Mouse (Mus musculus) thymus, postnatal 10 days (tissue): ENCODE measurements around the gene Raf1.

Experiments used
- DNase-seq, 2 experiments: peaks; one replicate each; pipeline ENCODE4 v3.0.0; 2021; ENCODE audit warnings: low spot score in 2 of 2

The Raf1 gene

DNA sequence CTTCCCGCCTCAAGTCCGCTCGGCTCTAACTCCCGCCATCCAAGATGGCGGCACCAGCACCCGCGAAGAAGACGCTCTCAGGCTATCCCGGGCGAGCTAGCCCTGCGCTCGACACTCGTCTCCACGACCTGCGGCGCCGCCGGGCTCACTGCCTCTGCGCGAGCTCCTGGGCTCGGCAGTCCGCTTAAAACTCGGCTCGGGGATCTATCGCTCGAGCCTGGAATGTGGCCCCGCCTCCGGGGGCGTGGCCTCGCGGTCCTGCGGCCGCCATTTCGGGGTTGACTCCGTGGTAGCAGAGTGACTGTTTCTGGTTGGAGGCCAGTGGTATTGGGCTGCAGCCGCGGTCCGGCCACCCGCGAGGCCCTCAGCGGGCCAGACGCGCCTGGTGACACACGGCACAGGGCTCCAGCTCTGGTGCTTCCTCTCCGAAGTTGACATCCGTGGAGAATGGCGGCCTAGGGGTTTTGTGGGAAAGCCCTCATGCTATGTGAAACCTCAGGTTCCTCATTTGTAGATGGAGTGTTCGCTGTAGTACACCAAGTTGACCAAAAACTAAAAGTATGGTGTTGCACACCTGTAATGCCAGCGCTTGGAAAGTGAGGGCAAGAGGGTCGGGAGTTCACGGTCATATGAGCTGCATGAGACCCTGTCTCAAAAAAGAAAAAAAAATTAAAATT lies at the start of gene Raf1:
Gene Raf1 (minus strand): TSS at position 184 of the 677 bp plus-strand sequence.
- DNase-seq: peak; percentile 96 to 97

DNA sequence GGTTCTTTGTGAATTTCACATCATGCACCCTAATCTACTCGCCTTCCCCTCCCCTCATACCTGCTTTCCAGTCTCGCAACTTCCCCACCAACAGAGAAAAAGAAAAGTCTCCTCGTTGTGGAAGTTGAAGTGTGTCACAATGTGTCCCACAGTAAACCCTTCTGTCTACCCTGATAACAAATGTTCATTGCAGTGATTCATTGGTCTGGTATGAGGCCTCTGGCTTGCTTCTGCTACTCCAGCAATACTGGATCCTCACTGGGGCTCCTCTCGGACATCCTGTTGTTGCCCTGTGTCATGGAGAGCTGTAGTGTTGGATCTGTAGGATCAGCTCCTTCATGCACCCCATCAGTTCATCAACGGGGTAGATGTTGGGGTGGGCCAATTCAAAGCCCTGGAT lies 45.8 kb upstream of the Raf1 start:
- DNase-seq: no peak

DNA sequence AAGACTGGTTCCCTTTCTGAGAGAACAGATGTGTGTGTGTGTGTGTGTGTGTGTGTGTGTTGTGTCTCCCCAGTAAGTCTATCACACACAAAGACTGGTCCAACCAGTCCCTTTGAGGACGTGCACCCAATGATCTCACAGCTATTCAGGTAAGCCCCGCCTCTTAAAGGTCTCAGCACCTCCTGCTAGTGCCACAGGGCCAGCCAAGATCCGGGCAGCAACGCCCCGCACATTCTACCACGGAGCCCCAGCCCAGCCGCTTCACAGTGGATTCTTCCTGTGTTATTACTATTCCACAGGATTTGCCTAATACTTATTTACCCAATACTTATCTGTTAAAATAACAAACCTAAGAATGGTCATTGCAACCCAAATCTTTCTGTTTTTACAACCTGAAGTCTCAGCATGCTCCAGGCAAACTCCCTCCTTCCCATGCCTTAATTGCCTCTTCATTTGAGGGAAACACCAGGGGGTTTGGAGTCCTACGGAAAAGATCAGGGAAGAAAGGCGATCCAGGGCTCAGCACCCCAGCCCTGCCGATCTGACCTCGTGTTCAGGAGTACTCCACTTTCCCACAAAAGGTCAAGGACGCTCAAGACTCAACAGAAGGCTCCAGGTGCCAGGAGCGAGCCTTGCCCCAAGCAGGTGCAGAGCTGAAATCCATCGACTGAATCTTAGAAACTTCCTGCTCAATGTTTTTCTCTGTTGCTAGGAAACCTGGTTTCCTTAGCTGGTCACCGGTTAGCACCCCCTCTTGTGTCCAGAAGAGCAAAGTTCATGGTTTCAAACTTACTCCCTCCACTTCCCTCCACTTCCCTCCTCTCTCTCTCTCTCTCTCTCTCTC lies 41.5 kb upstream of the Raf1 start:
- peak; percentile 51 to 59 for DNase-seq

- peak; percentile 27 to 41 for DNase-seq
Observed at GRCm38 (mm10) chr6:115717101-115717652, 40.7 kb upstream of the Raf1 start.

DNA sequence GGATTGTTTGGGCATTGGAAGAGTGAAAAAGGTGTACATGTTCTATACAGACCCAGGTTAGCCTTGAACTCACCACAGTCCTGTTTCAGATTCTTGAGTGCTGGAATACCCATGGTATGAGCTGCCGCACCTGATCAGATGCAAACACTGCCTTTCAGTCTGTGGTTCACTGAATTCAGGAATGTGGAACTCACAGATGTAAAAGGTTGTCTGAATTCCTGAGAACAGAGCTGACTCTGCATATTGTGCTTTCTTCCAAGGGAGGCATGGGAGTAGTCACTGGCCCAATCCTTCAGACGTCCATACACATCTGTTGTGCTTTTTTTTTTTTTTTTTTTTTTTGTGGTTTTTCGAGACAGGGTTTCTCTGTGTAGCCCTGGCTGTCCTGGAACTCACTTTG lies 34.8 kb upstream of the Raf1 start:
- DNase-seq: no peak

GRCm38 (mm10) chr6:115702901-115703300 lies 26.5 kb upstream of the Raf1 start:
- DNase-seq: no peak

DNA sequence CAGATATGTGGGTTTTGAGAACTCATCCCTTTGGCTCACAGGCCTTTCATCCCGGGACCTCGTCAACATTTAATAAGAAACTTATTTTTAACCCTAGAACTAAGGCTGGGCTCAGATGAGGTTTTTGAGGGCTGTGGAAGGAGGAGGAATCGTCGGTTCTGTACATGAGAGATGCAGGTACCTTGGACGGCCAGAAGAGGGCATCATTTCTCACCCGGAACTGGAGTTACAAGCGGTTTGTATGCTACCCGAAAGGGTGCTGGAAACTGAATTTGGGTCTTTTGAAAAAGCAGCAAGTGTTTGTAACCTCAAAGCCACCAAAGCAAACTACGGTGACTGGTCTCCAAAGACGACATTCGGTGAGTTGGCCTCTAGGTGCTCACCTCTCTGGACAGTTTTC lies 24.9 kb upstream of the Raf1 start:
- DNase-seq: peak in 1 of 2 experiments; percentile 19

GRCm38 (mm10) chr6:115700778-115701177 lies 24.3 kb upstream of the Raf1 start:
- no peak for DNase-seq

GRCm38 (mm10) chr6:115698699-115699098 lies 22.3 kb upstream of the Raf1 start:
- DNase-seq: peak in 1 of 2 experiments; percentile 38

GRCm38 (mm10) chr6:115697739-115698558 lies 21.5 kb upstream of the Raf1 start:
- DNase-seq: no peak

GRCm38 (mm10) chr6:115696707-115697215 lies 20.3 kb upstream of the Raf1 start:
- DNase-seq: no peak

DNA sequence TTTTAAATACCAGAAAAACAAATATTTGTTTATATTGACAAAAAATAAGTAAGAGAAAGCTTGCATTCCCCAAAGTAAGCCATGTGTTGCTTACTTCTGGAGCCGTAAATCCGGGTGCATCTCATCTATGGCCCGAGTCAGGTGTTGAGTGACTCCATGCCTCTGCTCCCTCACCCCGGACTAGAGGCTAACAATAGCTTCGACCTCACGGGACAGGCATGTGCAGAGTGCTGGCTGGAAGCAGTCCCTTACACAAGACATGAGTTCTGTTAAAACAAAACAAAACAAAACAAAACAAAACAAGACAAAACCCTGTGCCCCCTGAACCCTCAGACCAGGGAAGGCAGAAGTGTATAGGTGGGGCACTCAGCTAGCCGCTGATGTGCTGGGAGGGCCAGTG lies 18.7 kb upstream of the Raf1 start:
- no peak for DNase-seq

GRCm38 (mm10) chr6:115694441-115694842 lies 18.0 kb upstream of the Raf1 start:
- DNase-seq: no peak

DNA sequence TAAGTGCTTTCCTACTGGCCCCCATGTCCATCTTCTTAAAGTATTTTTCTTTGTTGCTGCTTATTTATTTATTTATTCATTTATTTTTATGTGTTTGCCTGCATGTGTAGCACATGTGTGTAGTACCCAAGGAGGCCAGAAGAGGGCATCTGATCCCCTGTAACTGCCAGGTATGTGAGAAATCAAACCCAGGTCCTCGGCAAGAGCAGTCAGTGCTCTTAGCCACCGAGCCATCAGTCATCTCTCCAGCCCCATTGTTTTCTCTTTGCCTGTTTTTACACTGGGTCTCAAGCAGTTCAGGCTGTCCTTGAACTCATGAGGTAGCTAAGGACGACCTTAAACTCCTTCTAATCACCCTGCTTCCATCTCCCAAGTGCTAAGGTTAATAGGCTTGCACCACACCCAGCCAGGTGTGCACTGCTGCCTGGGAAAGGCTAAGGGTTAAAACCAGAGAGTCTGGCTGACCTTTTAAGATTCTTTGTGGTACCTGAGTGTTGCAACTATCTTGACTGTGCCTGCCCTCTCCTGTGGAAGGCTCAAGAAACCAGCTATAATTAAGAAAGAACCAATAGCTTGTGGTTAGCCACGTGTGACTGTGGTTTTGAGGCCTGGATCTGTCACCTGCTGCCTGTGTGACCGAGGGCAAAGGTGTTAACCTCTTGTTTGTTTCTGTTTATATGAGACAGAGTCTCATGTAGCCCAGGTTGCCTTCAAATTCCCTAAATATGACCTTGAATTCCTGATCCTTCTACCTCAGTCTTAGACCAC lies 16.7 kb upstream of the Raf1 start:
- DNase-seq: peak in 1 of 2 experiments; percentile 34

- no peak for DNase-seq
Observed at GRCm38 (mm10) chr6:115692163-115692950, 15.9 kb upstream of the Raf1 start.

DNA sequence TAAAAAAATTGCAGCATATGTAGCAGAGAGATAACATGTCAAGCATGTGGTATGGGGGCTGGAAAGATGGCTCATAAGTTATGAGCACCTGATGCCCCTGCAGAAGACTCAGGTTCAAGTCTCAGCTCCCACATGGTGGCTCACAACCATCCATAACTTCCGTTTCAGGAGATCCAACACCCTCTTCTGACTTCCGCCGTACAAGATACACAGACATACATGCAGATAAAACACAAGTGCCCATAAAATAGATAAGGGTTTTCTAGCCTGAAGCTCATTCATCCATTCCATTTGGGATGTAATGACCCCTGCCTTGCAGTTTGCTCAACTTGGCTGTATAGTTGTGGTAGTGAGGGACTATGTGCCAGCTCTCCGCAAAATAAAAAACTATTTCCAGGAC lies 13.7 kb upstream of the Raf1 start:
- no peak for DNase-seq

GRCm38 (mm10) chr6:115688589-115688988 lies 12.2 kb upstream of the Raf1 start:
- no peak for DNase-seq

DNA sequence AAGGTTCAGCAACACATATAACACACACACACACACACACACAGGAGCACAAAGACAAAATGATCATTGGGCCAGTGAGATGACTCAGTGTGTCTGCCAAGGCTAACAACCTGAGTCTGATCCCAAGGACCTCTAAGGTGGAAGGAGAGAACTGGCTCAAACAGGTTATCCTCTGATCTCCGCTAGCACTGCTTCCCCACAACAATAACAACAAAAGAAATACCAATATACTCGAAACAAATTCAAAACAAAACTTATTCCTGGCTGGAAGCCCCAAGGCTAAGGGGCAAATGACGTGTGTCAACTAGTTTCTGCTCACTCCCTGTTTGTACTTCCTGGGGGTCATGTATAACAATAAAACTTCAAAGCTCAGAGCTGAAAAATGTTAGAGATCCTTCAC lies 11.3 kb upstream of the Raf1 start:
- DNase-seq: no peak

GRCm38 (mm10) chr6:115684851-115685646 lies 8.6 kb upstream of the Raf1 start:
- no peak for DNase-seq
